Mouse (Mus musculus) B cell, adult 67 days (primary cell): ENCODE results near the gene Gpr183. TPM values are rescaled to one million over a fixed set of nuclear protein-coding genes. Genes with fewer than 3 reads are reported as not detected.

Source experiments
- total RNA-seq, 2 experiments: library from RNA; stranded (reverse); gene quantifications; 4 replicates each; pipeline ENCODE4 v1.2.4; 2023

Gpr183 gene
- total RNA-seq, result 100 to 1,000 TPM; 300 to 330 TPM

DNA sequence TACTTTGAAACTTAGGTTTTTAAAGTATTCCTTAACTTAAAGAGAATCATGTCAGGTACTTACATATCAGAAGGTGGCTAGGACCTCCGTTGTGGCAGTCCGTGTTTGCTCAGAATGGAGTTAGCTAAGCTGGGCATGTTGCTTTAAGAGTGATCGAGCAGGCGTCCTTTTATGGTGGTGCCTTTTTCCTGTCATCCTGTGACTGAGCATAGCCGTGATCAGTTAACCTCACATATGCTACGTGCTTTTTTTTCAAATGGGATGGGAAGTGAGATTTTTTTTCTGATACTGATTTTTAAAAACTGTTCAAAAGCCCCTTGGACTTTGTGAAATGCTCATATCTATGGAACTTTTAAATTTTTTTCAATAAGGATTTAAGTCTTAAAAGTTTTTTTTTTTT lies at the start of gene Gpr183:
Gene Gpr183, minus strand, starts transcription at position 206 of the 400 bp plus-strand sequence.

DNA sequence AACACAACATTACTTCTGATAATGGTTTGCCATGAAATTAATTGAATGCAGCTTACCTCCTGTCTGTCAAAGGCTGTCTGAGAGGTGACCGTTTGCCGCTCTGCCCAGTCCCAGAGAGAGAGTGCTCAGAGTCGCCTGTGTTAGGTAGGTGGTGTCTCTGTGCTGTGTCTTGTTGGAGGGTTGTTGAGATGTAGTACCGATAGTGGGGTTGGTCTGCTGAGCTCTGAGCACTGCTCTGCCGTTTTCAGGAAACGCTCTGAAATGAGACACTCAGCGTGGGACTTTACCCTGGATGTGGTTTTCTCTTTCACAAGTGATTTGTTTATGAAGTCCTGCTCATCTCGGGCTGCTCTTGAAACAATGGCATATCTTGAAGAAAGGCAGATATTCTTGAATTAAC lies 49.4 kb downstream of the Gpr183 start, which contains the start of gene Gpr18:
Gene Gpr18, minus strand, starts transcription at position 161 of the 400 bp plus-strand sequence.

Other genes starting within 250 kb of the Gpr183 start
- gene Dock9, start 167.4 kb downstream of the Gpr183 start, total RNA-seq, result 10 to 100 TPM; 22.7 to 25.1 TPM
- 10 to 100 TPM; 48.5 to 61.3 TPM for gene Ubac2, start 86.6 kb downstream of the Gpr183 start, total RNA-seq
- gene Gpr18, start 49.4 kb downstream of the Gpr183 start, total RNA-seq, result 100 to 1,000 TPM; 160 to 163 TPM
- gene Timm8a2, start 69.5 kb upstream of the Gpr183 start, total RNA-seq, result 1 to 10 TPM; 1.1 to 2.1 TPM
- 100 to 1,000 TPM; 108 to 116 TPM for gene Tm9sf2, start 141.8 kb upstream of the Gpr183 start, total RNA-seq
- gene Clybl, start 216.5 kb upstream of the Gpr183 start, total RNA-seq, result 1 to 10 TPM; 5.5 to 6.6 TPM